In the genomic region with DNA sequence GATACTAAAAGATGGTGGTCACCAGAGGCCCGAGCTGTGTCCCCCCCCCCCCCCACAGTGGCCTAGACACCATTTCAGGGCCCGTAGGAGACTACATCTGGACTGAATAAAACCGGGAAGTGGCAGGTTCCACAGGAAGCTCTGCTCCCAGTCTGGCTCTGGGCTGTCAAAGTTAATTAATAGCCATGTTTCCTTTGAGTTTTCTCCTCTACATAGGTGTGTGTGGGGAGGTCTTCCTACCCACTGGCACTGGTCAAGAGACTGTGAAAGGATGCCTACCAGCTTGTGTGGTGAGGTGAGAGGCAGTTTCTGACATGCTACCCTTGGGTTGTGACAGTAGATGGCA, we compare ENCODE assay signal across 11 mouse cellular contexts. TPM values are rescaled to one million over a fixed set of nuclear protein-coding genes. Genes with fewer than 3 reads are reported as not detected.
DNase-seq lines count a peak whose midpoint lies in the region; ATAC-seq and TF ChIP-seq lines count a peak whose summit lies in the region.
"Had no signal": no experiment of that assay in that cellular context is flagged by ENCODE, and none has a peak within 500 bp of the region (broad histone marks: within the 10 kb centered on the region; RNA-seq: fewer than 3 reads in every experiment).

No protein-coding gene starts in this region.

- no peak for TF ChIP-seq POLR2A in heart, adult 2 months (IDR thresholded peaks at IDR 0.05; ENCODE audit: insufficient read depth, low read depth, low read length)

- H3K27me3 ChIP-seq in heart, adult 2 months (ENCODE audit: control insufficient read depth, insufficient read depth, low read length): no peaks in the 10 kb centered on the region
- H3K27me3 ChIP-seq in heart, embryonic 12.5 days (replicated peaks): no peaks in the 10 kb centered on the region
- H3K27me3 ChIP-seq in lung, embryonic 16.5 days (ENCODE audit: control insufficient read depth, insufficient read depth, low read depth, low read length): no peaks in the 10 kb centered on the region
- no peaks in the 10 kb centered on the region for H3K27me3 ChIP-seq in stomach, embryonic 14.5 days (ENCODE audit: control insufficient read depth, insufficient read depth, low read length)
- H3K27me3 ChIP-seq: megakaryocyte, embryonic 14.5 days had no signal

- peaks cover 18% of the 10 kb centered on the region for H3K4me1 ChIP-seq in heart, adult 2 months (ENCODE audit: control insufficient read depth, insufficient read depth, low read length)
- peaks cover 30% of the 10 kb centered on the region for H3K4me1 ChIP-seq in heart, embryonic 12.5 days (replicated peaks)
- peaks cover 26% of the 10 kb centered on the region for H3K4me1 ChIP-seq in lung, embryonic 16.5 days (replicated peaks; ENCODE audit: control insufficient read depth, insufficient read depth, low read length)
- peaks cover 23% of the 10 kb centered on the region for H3K4me1 ChIP-seq in stomach, embryonic 14.5 days (ENCODE audit: control insufficient read depth, insufficient read depth, low read length)

- TF ChIP-seq EP300 in heart, adult 2 months (IDR thresholded peaks at IDR 0.05; ENCODE audit: insufficient read depth, low read depth, low read length): no peak

- intact Hi-C loops in heart, adult 2 months (cut with DNase I): no loop called here

- no peak overlapping the region for H3K4me2 ChIP-seq in heart, embryonic 12.5 days
- H3K4me2 ChIP-seq in lung, embryonic 16.5 days (ENCODE audit: low read depth, low read length): peak overlapping the region; percentile 7; the same call in 1 of the 2 replicates
- H3K4me2 ChIP-seq in stomach, embryonic 14.5 days (replicated peaks; ENCODE audit: low read depth, low read length): no peak overlapping the region; the same call in 1 of the 2 replicates

- no peak overlapping the region for H3K27ac ChIP-seq in heart, adult 2 months
- H3K27ac ChIP-seq in heart, embryonic 12.5 days (ENCODE audit: poor library complexity, severe bottlenecking): no peak overlapping the region
- H3K27ac ChIP-seq in lung, embryonic 16.5 days (ENCODE audit: low read length): peak overlapping the region; percentile 55; the same call in 1 of the 2 replicates
- H3K27ac ChIP-seq in stomach, embryonic 14.5 days (ENCODE audit: low read length): peak overlapping the region; percentile 56; the same call in 1 of the 2 replicates

- H3K79me2 ChIP-seq in heart, adult 2 months (replicated peaks; ENCODE audit: control insufficient read depth, insufficient read depth, low read length): peaks cover 2% of the 10 kb centered on the region

- no peak for DNase-seq in heart, adult 2 months
- DNase-seq in lung, postnatal 14 days: no peak
- DNase-seq in kidney, postnatal 14 days: peak; percentile 54
- DNase-seq in adrenal gland, postnatal 10 days: no peak
- DNase-seq in right cerebral cortex, postnatal 25 days: no peak
- DNase-seq: cerebellum, postnatal 10 days; heart, adult 18-20 months had no signal

- H3K4me3 ChIP-seq in heart, adult 2 months: no peak overlapping the region
- H3K4me3 ChIP-seq in heart, embryonic 12.5 days: no peak overlapping the region
- H3K4me3 ChIP-seq in lung, embryonic 16.5 days (ENCODE audit: low read length): no peak overlapping the region
- no peak overlapping the region for H3K4me3 ChIP-seq in stomach, embryonic 14.5 days (ENCODE audit: low read depth, low read length)
- H3K4me3 ChIP-seq: megakaryocyte, embryonic 14.5 days had no signal

- no peak overlapping the region for H3K9ac ChIP-seq in heart, adult 2 months (ENCODE audit: low read depth, low read length)
- no peak overlapping the region for H3K9ac ChIP-seq in heart, embryonic 12.5 days
- no peak overlapping the region for H3K9ac ChIP-seq in lung, embryonic 16.5 days (ENCODE audit: low read length)
- no peak overlapping the region for H3K9ac ChIP-seq in stomach, embryonic 14.5 days (replicated peaks; ENCODE audit: low read depth, low read length)

- H3K9me3 ChIP-seq in heart, embryonic 12.5 days (replicated peaks): no peaks in the 10 kb centered on the region
- no peaks in the 10 kb centered on the region for H3K9me3 ChIP-seq in lung, embryonic 16.5 days (ENCODE audit: control insufficient read depth, low read length)
- H3K9me3 ChIP-seq in stomach, embryonic 14.5 days (ENCODE audit: control insufficient read depth, low read depth, low read length): no peaks in the 10 kb centered on the region
- H3K9me3 ChIP-seq: megakaryocyte, embryonic 14.5 days had no signal

- 0 out of 2 replicates have a peak, but pooled peaks have one; percentile 3 for TF ChIP-seq CTCF in heart, adult 2 months (IDR thresholded peaks at IDR 0.05)

- 33% methylated on average over 3 of the region's 3 CpGs for WGBS in heart, adult 2 months
- WGBS in heart, embryonic 12.5 days: 39% methylated on average over 3 of the region's 3 CpGs
- 17% methylated on average over 3 of the region's 3 CpGs for WGBS in lung, embryonic 16.5 days
- 16% methylated on average over 3 of the region's 3 CpGs for WGBS in stomach, embryonic 14.5 days

- no peaks in the 10 kb centered on the region for H3K36me3 ChIP-seq in heart, adult 2 months (ENCODE audit: control insufficient read depth, insufficient read depth, low read length)
- no peaks in the 10 kb centered on the region for H3K36me3 ChIP-seq in heart, embryonic 12.5 days
- no peaks in the 10 kb centered on the region for H3K36me3 ChIP-seq in lung, embryonic 16.5 days (ENCODE audit: control insufficient read depth, insufficient read depth, low read length)
- H3K36me3 ChIP-seq in stomach, embryonic 14.5 days (ENCODE audit: control insufficient read depth, insufficient read depth, low read length): no peaks in the 10 kb centered on the region

- no peak for ATAC-seq in heart, embryonic 12.5 days (ENCODE audit: insufficient number of reproducible peaks, low FRiP score)
- peak; percentile 29 for ATAC-seq in lung, embryonic 16.5 days (ENCODE audit: low read depth)
- peak; percentile 48 for ATAC-seq in stomach, embryonic 14.5 days (ENCODE audit: insufficient number of reproducible peaks, insufficient read depth, low FRiP score, low read depth)

RNA-seq across cellular contexts. Expression of gene Hpcal1, which starts 20.1 kb away (rescaled TPM):
- 10 to 100 TPM; 16.3 to 21.5 TPM for total RNA-seq in heart, adult 2 months (2021)
- polyA plus RNA-seq in heart, adult 2 months (2012; rRNA removed): 37.9 and 41.9 TPM in 2 replicates
- 19.9 and 22.1 TPM in 2 replicates for polyA plus RNA-seq in heart, embryonic 12.5 days (2016; fragmentation: Nextera tagmentation; extraction: Ambion mirVana)
- 94.5 and 102 TPM in 2 replicates for polyA plus RNA-seq in lung, embryonic 16.5 days (2015; fragmentation: Nextera tagmentation; extraction: Ambion mirVana)
- polyA plus RNA-seq in stomach, embryonic 14.5 days (2014; fragmentation: Nextera tagmentation; extraction: Ambion mirVana): 55.3 and 57.5 TPM in 2 replicates
- 10 to 100 TPM; 25.4 to 26.2 TPM for total RNA-seq in adrenal gland, postnatal 10 days (2021)

Comparison
In these comparisons a context has a peak if more than half of its experiments do, and no peak if none do; other contexts are left out.
1. H3K27ac ChIP-seq: peak in lung, embryonic 16.5 days (single experiment) and stomach, embryonic 14.5 days (single experiment); none in heart, adult 2 months (single experiment) and heart, embryonic 12.5 days (single experiment).